Mouse (Mus musculus) frontal cortex, postnatal 36 days (tissue): ENCODE data around the gene Naip2.
A peak's percentile ranks its signal among the peaks of the same experiment; 100 is the strongest.

Source experiments
- DNase-seq, 2 experiments: peaks; one replicate each; pipeline ENCODE4 v3.0.0; 2022; ENCODE audit warnings: low spot score in 2 of 2

Naip2 gene

GRCm38 (mm10) chr13:100107652-100108472, 94.0 kb downstream of the Naip2 start, which contains the start of gene Serf1:
TSS of gene Serf1 (plus strand) at chr13:100108012.
- peak; percentile 81 for DNase-seq

- peak; percentile 94 to 98 for DNase-seq
These were observed 98.1 kb downstream of the Naip2 start, which contains the start of gene Bdp1 for GRCm38 (mm10) chr13:100103748-100104254. TSS of gene Bdp1 (minus strand) at chr13:100104070.

GRCm38 (mm10) chr13:100103052-100103658, 98.7 kb downstream of the Naip2 start:
- DNase-seq = no peak

- no peak for DNase-seq
These were observed 103.1 kb downstream of the Naip2 start for GRCm38 (mm10) chr13:100098808-100099207.
